Mouse (Mus musculus): ENCODE measurements around the gene Atxn7l1.

The Atxn7l1 gene

GRCm38 (mm10) chr12:33272441-33272840 lies 124.9 kb downstream of the Atxn7l1 start:
- DNase-seq (ENCODE audit: low spot score in 2 of 2) = no peak

DNA sequence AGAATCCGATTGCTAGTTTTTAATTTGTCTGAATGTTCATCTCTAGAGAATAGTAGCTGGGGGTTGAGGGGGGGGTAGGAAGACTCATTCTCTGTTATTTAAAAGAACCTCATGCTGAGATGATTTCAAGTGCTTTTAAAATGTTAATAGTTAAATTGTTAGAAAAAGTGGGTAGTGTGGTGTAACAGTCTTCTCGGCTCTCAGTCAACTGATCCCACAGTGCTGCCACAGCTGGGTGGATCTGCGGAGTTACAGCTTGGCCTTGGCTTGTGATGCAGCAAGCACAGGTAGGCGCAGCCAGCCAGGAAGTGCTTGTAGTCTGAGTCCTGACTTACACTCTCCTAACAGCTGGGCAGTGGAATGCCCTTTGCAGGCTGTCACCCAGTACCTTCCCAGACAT lies 125.7 kb downstream of the Atxn7l1 start:
- DNase-seq (ENCODE audit: low spot score in 2 of 2) = no peak

DNA sequence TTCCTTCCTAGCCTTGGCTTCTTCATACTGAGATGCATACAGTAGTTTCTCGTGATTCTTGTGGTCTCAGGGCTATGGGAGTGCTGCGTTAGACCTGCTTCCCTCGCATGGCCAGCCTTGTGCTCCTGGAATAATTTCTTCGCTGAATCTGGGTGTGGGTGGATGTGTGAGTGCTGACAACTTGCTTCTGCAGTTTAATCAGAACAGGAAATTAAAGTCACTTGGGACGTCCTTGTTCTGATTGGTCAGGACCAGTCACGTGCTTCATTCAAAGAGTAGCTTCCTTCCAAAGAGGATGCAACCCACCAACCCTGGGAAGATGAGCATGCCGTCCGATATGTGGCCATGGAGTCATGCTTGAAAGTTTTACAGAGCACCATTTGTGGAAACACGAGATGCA lies 126.2 kb downstream of the Atxn7l1 start:
- DNase-seq (ENCODE audit: low spot score in 2 of 2) = no peak

GRCm38 (mm10) chr12:33276028-33276427 lies 128.5 kb downstream of the Atxn7l1 start:
- DNase-seq (ENCODE audit: low spot score in 2 of 2) = peak in 1 of 2 experiments; percentile 48

DNA sequence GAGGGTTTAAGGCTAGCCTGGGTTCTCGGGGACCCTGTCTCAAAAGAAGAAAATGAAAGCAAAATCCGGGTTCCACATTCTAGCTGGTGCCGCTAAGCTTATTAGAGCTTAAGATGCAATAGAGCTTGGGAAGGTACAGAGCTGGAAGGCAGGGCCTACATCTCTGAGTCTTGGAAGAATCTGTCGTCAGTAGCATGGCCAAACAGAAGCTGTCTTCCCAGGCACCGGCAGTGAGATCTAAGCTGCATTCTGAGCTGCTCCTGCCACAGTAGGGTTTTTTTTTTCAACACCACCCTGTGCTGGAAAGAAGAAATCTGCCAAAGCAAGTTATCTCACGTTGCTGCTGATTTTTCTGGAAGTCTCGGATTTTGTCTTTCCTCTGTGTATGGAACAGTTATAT lies 129.9 kb downstream of the Atxn7l1 start:
- DNase-seq (ENCODE audit: low spot score in 2 of 2) = peak in 1 of 2 experiments; percentile 52

DNA sequence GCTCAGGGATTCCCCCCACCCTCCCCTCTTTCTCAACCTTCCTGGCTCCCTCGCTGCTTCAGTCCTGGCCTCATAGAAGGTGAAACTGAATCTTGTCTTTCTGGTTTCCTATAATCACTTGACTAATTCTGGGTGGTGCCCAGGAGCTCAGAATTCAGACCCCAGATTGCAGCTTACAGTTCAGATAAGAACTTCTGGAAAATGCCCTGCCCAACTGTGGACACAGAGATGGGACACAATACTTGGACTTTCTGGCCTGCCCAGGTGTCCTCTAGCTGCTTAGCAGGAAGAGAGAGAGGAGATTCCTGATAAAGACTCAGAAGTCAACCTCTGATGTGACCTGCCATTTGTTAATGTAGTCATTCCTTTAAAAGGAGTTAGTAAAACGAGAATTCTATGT lies 131.7 kb downstream of the Atxn7l1 start:
- no peak for DNase-seq (ENCODE audit: low spot score in 2 of 2)

DNA sequence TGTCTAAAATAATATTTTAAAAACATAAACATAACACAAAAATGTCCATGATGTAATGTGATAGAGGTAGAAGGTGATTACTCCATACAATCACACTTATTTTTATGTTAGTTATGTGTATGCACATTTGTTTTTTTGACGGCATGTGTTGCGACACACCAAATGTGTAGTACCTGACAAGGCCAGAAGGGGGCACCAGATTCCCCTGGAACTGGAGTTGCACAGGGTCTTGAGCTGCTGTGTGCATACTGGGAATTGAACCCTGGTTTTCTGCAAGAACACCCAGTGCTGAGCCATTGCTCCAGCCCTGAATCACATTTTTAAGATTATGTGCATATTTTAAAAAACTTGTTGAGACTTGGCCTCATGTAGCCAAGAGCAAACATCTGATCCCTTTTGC lies 133.3 kb downstream of the Atxn7l1 start:
- peak in 1 of 2 experiments; percentile 53 for DNase-seq (ENCODE audit: low spot score in 2 of 2)

- no peak for DNase-seq (ENCODE audit: low spot score in 2 of 2)
These were observed 136.9 kb downstream of the Atxn7l1 start for GRCm38 (mm10) chr12:33284344-33284936.

GRCm38 (mm10) chr12:33285354-33285753 lies 137.9 kb downstream of the Atxn7l1 start:
- DNase-seq (ENCODE audit: low spot score in 2 of 2) = no peak

GRCm38 (mm10) chr12:33285933-33286649 lies 138.6 kb downstream of the Atxn7l1 start:
- peak in 1 of 2 experiments; percentile 43 for DNase-seq (ENCODE audit: low spot score in 2 of 2)

- DNase-seq (ENCODE audit: low spot score in 2 of 2) = no peak
These were observed 140.2 kb downstream of the Atxn7l1 start for GRCm38 (mm10) chr12:33287686-33288085.

GRCm38 (mm10) chr12:33288746-33289145 lies 141.3 kb downstream of the Atxn7l1 start:
- DNase-seq (ENCODE audit: low spot score in 2 of 2) = no peak

DNA sequence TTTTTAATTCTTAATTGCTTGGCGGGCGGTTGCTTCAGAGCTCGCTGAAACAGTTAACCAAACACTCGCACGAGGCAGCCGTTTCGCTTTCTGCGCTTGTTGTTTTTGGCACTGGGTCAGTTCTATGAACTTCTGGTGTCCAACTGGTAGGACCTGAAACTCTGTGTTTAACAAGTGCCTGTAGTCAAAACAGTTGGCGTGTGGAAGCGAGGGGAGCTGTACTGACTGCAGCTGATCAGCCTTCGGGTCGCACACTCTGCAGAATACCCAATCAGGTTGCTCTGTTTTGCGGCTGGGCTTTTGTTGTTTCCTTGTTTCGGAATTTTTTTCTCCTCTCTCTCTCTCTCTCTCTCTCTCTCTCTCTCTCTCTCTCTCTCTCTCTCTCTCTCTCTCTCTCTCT lies 154.6 kb downstream of the Atxn7l1 start:
- DNase-seq (ENCODE audit: low spot score in 2 of 2) = peak; percentile 60 to 70

DNA sequence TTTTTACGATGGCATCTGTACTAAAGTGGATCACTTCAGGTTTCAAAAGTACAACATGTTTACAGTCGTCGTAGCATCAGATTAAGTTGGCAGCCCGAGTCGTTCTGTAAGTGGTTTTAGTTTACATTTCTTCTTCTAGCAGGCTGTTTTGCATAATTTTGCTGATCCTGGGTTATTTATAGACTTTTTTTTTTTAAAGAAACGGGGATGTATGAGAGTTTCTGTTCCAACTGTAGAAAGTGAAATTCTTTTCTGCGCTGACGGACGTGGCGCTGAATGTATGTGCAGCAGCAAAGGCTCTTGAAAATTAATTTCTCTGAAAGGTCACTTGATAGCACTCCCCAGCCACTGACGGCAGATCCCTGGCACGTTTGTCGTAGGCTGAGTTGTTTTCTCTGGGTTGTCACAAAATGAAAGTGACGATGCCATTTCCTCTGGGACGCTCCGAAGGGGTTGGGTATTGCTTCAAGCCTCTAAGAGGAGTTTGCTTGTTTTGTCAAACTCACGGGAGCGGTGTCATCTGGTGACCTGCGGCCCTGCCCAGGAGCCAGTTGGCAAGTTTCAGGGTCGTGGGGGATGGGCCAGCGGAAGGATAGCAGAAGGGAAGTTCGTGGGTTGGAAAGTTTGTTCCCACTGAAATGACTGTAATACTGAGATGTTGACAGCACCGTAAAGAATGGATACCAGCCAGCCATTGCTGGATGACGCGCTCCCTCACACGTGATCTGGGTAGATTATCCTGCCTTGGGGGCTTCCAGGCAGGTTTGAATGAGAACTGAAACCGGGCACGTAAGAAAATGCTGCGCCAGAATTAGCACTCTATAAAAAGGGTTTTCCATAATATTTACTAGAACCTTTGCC lies 155.3 kb downstream of the Atxn7l1 start:
- peak; percentile 51 to 54 for DNase-seq (ENCODE audit: low spot score in 2 of 2)

DNA sequence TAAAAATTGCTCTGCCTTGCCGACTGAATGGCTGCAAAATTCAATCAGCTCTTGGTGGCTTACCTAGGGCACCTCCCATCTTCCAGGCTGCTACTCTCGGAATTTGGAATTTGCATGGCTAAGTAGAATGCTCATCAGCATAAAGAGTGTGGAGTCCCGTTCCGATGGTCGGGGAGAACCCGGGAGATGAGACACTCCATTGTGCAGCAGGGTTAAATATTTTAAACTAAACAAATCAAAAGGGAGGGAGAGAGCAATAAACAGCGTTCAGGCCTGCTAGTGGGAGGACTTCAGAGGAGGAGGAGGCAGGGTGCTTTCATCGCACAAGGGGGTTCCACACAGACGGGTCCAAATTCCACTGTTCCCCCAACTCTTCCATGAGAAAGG lies 155.9 kb downstream of the Atxn7l1 start:
- no peak for DNase-seq (ENCODE audit: low spot score in 2 of 2)

DNA sequence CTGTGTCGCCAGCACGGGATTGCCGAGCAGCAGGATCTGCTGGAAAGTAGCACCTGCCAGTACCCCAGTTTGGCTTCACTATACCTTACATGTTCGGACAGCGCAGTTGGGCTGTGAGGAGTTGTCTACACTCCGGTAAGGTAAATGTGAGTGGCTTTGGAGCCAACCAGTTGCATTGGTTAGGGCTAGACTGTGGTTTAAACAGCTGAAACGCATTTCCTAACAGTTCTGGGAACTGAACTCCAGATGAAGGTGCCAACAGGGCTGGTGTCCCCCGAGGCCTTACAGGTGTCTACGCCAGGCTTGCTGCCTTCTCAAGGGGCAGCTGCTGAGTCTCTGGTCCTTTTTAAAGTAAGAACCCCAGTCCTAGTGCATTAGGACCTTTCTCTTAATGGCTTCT lies 157.6 kb downstream of the Atxn7l1 start:
- DNase-seq (ENCODE audit: low spot score in 2 of 2) = no peak

DNA sequence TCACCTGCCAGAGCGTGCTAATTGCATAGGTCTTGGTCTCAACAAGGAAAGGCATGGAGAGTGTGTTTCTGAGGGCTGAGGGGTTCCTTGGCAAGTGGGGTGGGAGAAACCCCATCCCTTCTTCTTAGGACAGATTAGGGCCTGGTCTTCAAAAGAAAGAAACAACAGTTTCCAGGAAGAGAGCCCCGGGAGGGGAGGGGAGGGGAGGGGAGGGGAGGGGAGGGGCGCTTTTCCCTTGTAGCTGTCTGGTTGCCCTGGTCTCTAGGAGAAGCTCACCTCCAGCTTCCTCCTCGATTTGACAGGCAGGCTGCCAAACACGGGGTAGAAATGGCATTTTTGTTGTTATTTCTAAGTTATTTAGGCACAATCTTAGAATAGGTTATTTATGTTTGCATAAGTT lies 159.0 kb downstream of the Atxn7l1 start:
- no peak for DNase-seq (ENCODE audit: low spot score in 2 of 2)

DNA sequence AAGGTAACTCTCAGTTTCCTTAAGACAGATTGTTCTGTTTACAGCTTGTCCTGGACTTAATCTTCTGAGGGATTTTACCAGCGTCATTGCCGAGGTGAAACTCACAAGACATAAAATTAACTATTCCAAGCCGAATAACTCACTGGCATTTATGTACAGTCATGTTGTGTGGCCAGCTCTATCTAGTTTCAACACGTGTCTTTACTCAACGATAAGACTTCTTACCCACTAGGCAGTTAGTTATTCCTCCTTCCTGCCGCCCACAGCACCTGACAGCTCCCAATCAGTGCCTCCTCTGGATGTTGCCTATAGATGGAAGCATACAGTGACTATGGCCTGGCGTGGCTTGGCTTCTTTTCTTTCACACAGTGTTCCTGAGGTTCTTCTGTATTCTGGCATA lies 161.2 kb downstream of the Atxn7l1 start:
- DNase-seq (ENCODE audit: low spot score in 2 of 2) = no peak

- peak; percentile 83 for DNase-seq (ENCODE audit: low spot score in 2 of 2)
These were observed 166.6 kb downstream of the Atxn7l1 start for GRCm38 (mm10) chr12:33313828-33314671.

- no peak for DNase-seq (ENCODE audit: low spot score in 2 of 2)
These were observed 167.6 kb downstream of the Atxn7l1 start for GRCm38 (mm10) chr12:33314924-33315643.

DNA sequence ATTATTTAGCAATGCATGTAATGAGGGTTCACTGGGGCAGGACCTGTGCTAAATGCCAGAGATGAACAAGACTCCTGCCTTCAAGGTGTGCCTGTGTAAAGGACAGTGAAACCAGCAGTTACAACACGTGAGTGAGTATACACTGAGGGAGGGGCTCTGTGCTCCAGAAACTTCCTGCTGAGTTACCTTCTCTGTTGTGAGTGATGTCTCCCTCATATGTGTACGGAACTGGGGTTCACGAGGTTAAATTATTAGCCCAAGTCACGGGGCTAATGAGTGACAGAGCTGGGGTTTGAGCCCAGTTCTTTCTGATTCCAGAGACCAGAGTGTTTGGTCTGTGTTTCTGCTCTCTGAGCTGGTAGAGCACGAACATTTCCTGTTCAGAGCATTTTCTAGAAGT lies 168.3 kb downstream of the Atxn7l1 start:
- no peak for DNase-seq (ENCODE audit: low spot score in 2 of 2)
